Mouse (Mus musculus) G1E (cell line): ENCODE measurements around the gene Plcl2.

Experiments
- CTCF ChIP-seq: IDR thresholded peaks from 2 replicates; pipeline ENCODE4 v1.5.1; 2012; ENCODE audit warnings: low read depth, low read length, inconsistent platforms, mixed read lengths
- GATA1 ChIP-seq: IDR thresholded peaks from 2 replicates; pipeline ENCODE4 v1.6.1; 2012; ENCODE audit warnings: borderline replicate concordance, low read length, inconsistent platforms, mixed read lengths
- GATA2 ChIP-seq: IDR thresholded peaks from 2 replicates; pipeline ENCODE4 v1.6.1; 2012; ENCODE audit warnings: low read depth, low read length, inconsistent platforms, borderline replicate concordance
- POLR2AphosphoS5 ChIP-seq: IDR thresholded peaks from 2 replicates; pipeline ENCODE4 v1.6.1; 2012; ENCODE audit warnings: low read depth, low read length, inconsistent platforms; ENCODE audit not compliant: insufficient replicate concordance

- TF ChIP-seq POLR2AphosphoS5 (no peak), CTCF (no peak), GATA1 (no peak), GATA2 (no peak)
These were observed 149.7 kb downstream of the Plcl2 start for GRCm38 (mm10) chr17:50658901-50659300.
